Mouse (Mus musculus): ENCODE data around the gene Dbndd2. TPM values are rescaled to one million over a fixed set of nuclear protein-coding genes. Genes with fewer than 3 reads are reported as not detected.

Dbndd2 gene
- polyA plus RNA-seq, 1 experiment from 2014 or later: 1.5 TPM

- Histone ChIP-seq H3K4me3 (ENCODE audit: low read depth, low read length) (no peak overlapping the region), H3K27ac (ENCODE audit: low read length) (no peak overlapping the region), H3K9me3 (replicated peaks; ENCODE audit: control insufficient read depth, low read length) (no peaks in the 10 kb centered on the region), H3K9ac (ENCODE audit: low read depth, low read length) (no peak overlapping the region), H3K36me3 (ENCODE audit: control insufficient read depth, insufficient read depth) (no peaks in the 10 kb centered on the region), H3K4me2 (ENCODE audit: low read depth, low read length) (no peak overlapping the region), H3K27me3 (ENCODE audit: control insufficient read depth, insufficient read depth, low read depth, low read length) (peaks cover under 1% of the 10 kb centered on the region; the same call in 1 of the 2 replicates), H3K4me1 (ENCODE audit: control insufficient read depth, low read depth, low read length) (no peaks in the 10 kb centered on the region; the same call in 1 of the 2 replicates)
- no peak for ATAC-seq (ENCODE audit: low read depth)
- 56% methylated on average over 5 of the region's 5 CpGs for WGBS (ENCODE audit: insufficient replicate concordance)
Measured at GRCm38 (mm10) chr2:164448921-164449320, 37.0 kb upstream of the Dbndd2 start.

GRCm38 (mm10) chr2:164449341-164450042 lies 36.4 kb upstream of the Dbndd2 start:
- Histone ChIP-seq H3K36me3 (ENCODE audit: control insufficient read depth, insufficient read depth) (no peaks in the 10 kb centered on the region), H3K4me3 (ENCODE audit: low read depth, low read length) (no peak overlapping the region), H3K9ac (ENCODE audit: low read depth, low read length) (no peak overlapping the region), H3K9me3 (replicated peaks; ENCODE audit: control insufficient read depth, low read length) (no peaks in the 10 kb centered on the region), H3K4me1 (ENCODE audit: control insufficient read depth, low read depth, low read length) (no peaks in the 10 kb centered on the region; the same call in 1 of the 2 replicates), H3K27ac (ENCODE audit: low read length) (no peak overlapping the region), H3K4me2 (ENCODE audit: low read depth, low read length) (no peak overlapping the region), H3K27me3 (ENCODE audit: control insufficient read depth, insufficient read depth, low read depth, low read length) (no peaks in the 10 kb centered on the region)
- ATAC-seq (ENCODE audit: low read depth): no peak
- WGBS (ENCODE audit: insufficient replicate concordance): 70% methylated on average over 14 of the region's 14 CpGs

- 47% methylated on average over 12 of the region's 13 CpGs for WGBS (ENCODE audit: insufficient replicate concordance)
- Histone ChIP-seq H3K4me3 (ENCODE audit: low read depth, low read length) (no peak overlapping the region), H3K27ac (ENCODE audit: low read length) (no peak overlapping the region), H3K4me1 (ENCODE audit: control insufficient read depth, low read depth, low read length) (no peaks in the 10 kb centered on the region; the same call in none of the 2 replicates), H3K9me3 (replicated peaks; ENCODE audit: control insufficient read depth, low read length) (no peaks in the 10 kb centered on the region), H3K4me2 (ENCODE audit: low read depth, low read length) (no peak overlapping the region), H3K27me3 (ENCODE audit: control insufficient read depth, insufficient read depth, low read depth, low read length) (no peaks in the 10 kb centered on the region), H3K36me3 (ENCODE audit: control insufficient read depth, insufficient read depth) (no peaks in the 10 kb centered on the region), H3K9ac (ENCODE audit: low read depth, low read length) (no peak overlapping the region)
- no peak for ATAC-seq (ENCODE audit: low read depth)
Measured at GRCm38 (mm10) chr2:164452000-164452676, 33.8 kb upstream of the Dbndd2 start.

DNA sequence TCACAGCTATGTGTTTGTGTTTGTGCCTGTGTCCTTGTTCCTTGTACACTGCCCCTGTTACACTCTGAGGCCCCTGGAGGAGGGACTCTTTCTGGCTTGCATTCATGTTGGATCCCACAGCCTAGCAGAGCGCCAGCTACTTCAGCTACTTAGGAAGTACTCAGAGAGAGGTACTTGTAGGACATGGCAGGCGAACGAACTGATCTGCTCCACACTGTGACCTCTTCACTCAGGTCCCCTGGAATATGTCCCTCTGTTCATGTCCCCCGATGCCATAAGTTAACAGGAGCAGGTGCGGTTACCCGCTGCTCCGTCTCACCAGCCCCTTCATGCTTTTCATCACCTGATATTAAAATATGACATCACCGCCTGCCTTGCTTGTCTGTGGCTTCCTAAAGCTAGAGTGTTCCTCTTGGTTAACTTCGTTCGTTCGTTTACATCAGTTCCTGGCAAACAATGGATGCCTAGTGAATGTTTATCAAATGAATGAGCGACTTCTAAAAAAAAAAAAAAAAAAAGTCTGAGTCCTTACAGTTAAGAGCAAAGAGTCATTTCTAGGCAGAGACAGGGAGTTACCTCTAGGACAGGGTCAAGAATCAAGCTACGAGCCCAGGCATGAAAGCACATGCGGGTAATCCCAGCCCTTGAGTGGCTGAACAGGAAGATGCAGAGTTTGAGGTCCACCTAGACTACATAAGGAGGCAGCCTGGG lies 32.7 kb upstream of the Dbndd2 start:
- no peaks in the 10 kb centered on the region; the same call in none of the 2 replicates for H3K4me1 ChIP-seq (ENCODE audit: control insufficient read depth, low read depth, low read length)
- WGBS (ENCODE audit: insufficient replicate concordance): 55% methylated on average over 14 of the region's 14 CpGs
- no peak overlapping the region for H3K27ac ChIP-seq (ENCODE audit: low read length)
- H3K27me3 ChIP-seq (ENCODE audit: control insufficient read depth, insufficient read depth, low read depth, low read length): no peaks in the 10 kb centered on the region
- H3K4me3 ChIP-seq (ENCODE audit: low read depth, low read length): no peak overlapping the region
- no peaks in the 10 kb centered on the region for H3K9me3 ChIP-seq (replicated peaks; ENCODE audit: control insufficient read depth, low read length)
- H3K36me3 ChIP-seq (ENCODE audit: control insufficient read depth, insufficient read depth): no peaks in the 10 kb centered on the region
- ATAC-seq (ENCODE audit: low read depth): no peak
- no peak overlapping the region for H3K4me2 ChIP-seq (ENCODE audit: low read depth, low read length)
- no peak overlapping the region for H3K9ac ChIP-seq (ENCODE audit: low read depth, low read length)

- 51% methylated on average over 7 of the region's 7 CpGs for WGBS (ENCODE audit: insufficient replicate concordance)
- no peaks in the 10 kb centered on the region for H3K27me3 ChIP-seq (ENCODE audit: control insufficient read depth, insufficient read depth, low read depth, low read length)
- H3K9me3 ChIP-seq (replicated peaks; ENCODE audit: control insufficient read depth, low read length): no peaks in the 10 kb centered on the region
- ATAC-seq (ENCODE audit: low read depth): no peak
- H3K9ac ChIP-seq (ENCODE audit: low read depth, low read length): no peak overlapping the region
- H3K36me3 ChIP-seq (ENCODE audit: control insufficient read depth, insufficient read depth): no peaks in the 10 kb centered on the region
- H3K27ac ChIP-seq (ENCODE audit: low read length): no peak overlapping the region
- H3K4me1 ChIP-seq (ENCODE audit: control insufficient read depth, low read depth, low read length): no peaks in the 10 kb centered on the region; the same call in none of the 2 replicates
- no peak overlapping the region for H3K4me2 ChIP-seq (ENCODE audit: low read depth, low read length)
- H3K4me3 ChIP-seq (ENCODE audit: low read depth, low read length): no peak overlapping the region
Measured at GRCm38 (mm10) chr2:164453887-164454500, 31.9 kb upstream of the Dbndd2 start.

DNA sequence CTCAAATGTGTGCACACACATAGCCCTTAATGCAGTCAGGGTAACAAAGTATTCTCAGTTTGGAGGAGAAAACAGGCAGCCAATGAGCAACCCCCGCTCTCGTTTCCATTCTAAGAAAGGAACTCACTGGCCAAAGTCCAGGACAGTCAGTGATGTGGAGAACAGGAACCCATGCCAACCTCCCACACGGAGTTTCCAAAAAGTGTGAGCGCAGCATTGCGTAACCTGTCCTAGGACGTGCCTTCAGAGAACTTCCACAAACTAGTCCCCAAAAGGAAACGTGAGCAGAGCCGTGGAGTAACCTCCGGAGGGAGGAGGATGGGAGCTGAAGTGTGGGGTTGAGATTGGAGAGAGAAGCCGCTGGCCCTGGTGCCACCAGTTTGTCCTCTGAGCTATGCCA lies 31.1 kb upstream of the Dbndd2 start:
- H3K4me3 ChIP-seq (ENCODE audit: low read depth, low read length): no peak overlapping the region
- H3K27ac ChIP-seq (ENCODE audit: low read length): peak overlapping the region; percentile 48
- WGBS (ENCODE audit: insufficient replicate concordance): 40% methylated on average over 10 of the region's 10 CpGs
- ATAC-seq (ENCODE audit: low read depth): peak; percentile 49
- no peaks in the 10 kb centered on the region for H3K36me3 ChIP-seq (ENCODE audit: control insufficient read depth, insufficient read depth)
- no peaks in the 10 kb centered on the region; the same call in none of the 2 replicates for H3K4me1 ChIP-seq (ENCODE audit: control insufficient read depth, low read depth, low read length)
- no peaks in the 10 kb centered on the region for H3K27me3 ChIP-seq (ENCODE audit: control insufficient read depth, insufficient read depth, low read depth, low read length)
- no peaks in the 10 kb centered on the region for H3K9me3 ChIP-seq (replicated peaks; ENCODE audit: control insufficient read depth, low read length)
- H3K9ac ChIP-seq (ENCODE audit: low read depth, low read length): no peak overlapping the region
- no peak overlapping the region for H3K4me2 ChIP-seq (ENCODE audit: low read depth, low read length)

- Histone ChIP-seq H3K9ac (ENCODE audit: low read depth, low read length) (no peak overlapping the region), H3K4me2 (ENCODE audit: low read depth, low read length) (no peak overlapping the region), H3K27ac (ENCODE audit: low read length) (peak overlapping the region; percentile 48; the same call in 1 of the 2 replicates), H3K27me3 (ENCODE audit: control insufficient read depth, insufficient read depth, low read depth, low read length) (no peaks in the 10 kb centered on the region), H3K36me3 (ENCODE audit: control insufficient read depth, insufficient read depth) (no peaks in the 10 kb centered on the region), H3K9me3 (replicated peaks; ENCODE audit: control insufficient read depth, low read length) (no peaks in the 10 kb centered on the region), H3K4me3 (ENCODE audit: low read depth, low read length) (no peak overlapping the region), H3K4me1 (ENCODE audit: control insufficient read depth, low read depth, low read length) (no peaks in the 10 kb centered on the region; the same call in none of the 2 replicates)
- ATAC-seq (ENCODE audit: low read depth): no peak
- 44% methylated on average over 6 of the region's 6 CpGs for WGBS (ENCODE audit: insufficient replicate concordance)
Measured at GRCm38 (mm10) chr2:164455421-164456190, 30.3 kb upstream of the Dbndd2 start.

DNA sequence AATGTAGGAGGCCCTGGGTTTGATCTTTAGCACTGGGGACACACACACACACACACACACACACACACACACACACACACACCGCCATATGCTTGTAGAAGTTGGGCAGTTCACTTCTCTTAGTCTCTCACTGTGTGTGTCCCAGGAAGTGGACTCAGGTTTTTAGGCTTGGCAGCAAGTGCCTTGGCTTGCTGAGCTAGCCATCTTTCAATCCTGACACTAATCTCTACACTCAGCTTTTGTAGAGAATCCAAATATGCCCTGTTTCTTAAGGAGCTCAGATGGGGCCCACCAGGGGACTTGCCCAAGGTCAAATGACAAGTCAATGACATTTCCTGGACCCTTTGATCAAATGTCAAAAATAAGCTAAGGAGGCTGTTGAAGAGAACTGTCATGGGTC lies 29.5 kb upstream of the Dbndd2 start:
- no peak overlapping the region for H3K4me2 ChIP-seq (ENCODE audit: low read depth, low read length)
- ATAC-seq (ENCODE audit: low read depth): no peak
- no peak overlapping the region for H3K9ac ChIP-seq (ENCODE audit: low read depth, low read length)
- no peaks in the 10 kb centered on the region for H3K27me3 ChIP-seq (ENCODE audit: control insufficient read depth, insufficient read depth, low read depth, low read length)
- H3K9me3 ChIP-seq (replicated peaks; ENCODE audit: control insufficient read depth, low read length): no peaks in the 10 kb centered on the region
- H3K36me3 ChIP-seq (ENCODE audit: control insufficient read depth, insufficient read depth): no peaks in the 10 kb centered on the region
- no peak overlapping the region for H3K4me3 ChIP-seq (ENCODE audit: low read depth, low read length)
- 40% methylated on average over 1 of the region's 1 CpGs for WGBS (ENCODE audit: insufficient replicate concordance)
- H3K4me1 ChIP-seq (ENCODE audit: control insufficient read depth, low read depth, low read length): no peaks in the 10 kb centered on the region; the same call in none of the 2 replicates
- H3K27ac ChIP-seq (ENCODE audit: low read length): peak overlapping the region; percentile 27; the same call in 1 of the 2 replicates

Measured in liver, embryonic 16.5 days (tissue).